ENCODE assay signal across 9 mouse cellular contexts in genomic region chr19:10390099-10390680, GRCm38 (mm10). TPM values are rescaled to one million over a fixed set of nuclear protein-coding genes. Genes with fewer than 3 reads are reported as not detected.
A peak's percentile ranks its signal among the peaks of the same experiment; 100 is the strongest.
DNase-seq lines count a peak whose midpoint lies in the region; ATAC-seq and TF ChIP-seq lines count a peak whose summit lies in the region.
"Had no signal": no experiment of that assay in that cellular context is flagged by ENCODE, and none has a peak within 500 bp of the region (broad histone marks: within the 10 kb centered on the region; RNA-seq: fewer than 3 reads in every experiment).

No protein-coding gene starts in this region.

- H3K4me2 ChIP-seq in neural tube, embryonic 11.5 days (ENCODE audit: low read depth), result peak overlapping the region; percentile 70
- peak overlapping the region; percentile 97 for H3K4me2 ChIP-seq in intestine, postnatal 0 days (replicated peaks; ENCODE audit: low read depth)

- peak overlapping the region; percentile 74 for H3K9ac ChIP-seq in neural tube, embryonic 11.5 days (ENCODE audit: low read length)
- no peak overlapping the region for H3K9ac ChIP-seq in intestine, postnatal 0 days (ENCODE audit: low read depth, low read length)

- no peaks in the 10 kb centered on the region for H3K9me3 ChIP-seq in neural tube, embryonic 11.5 days (ENCODE audit: control insufficient read depth, low read length)
- no peaks in the 10 kb centered on the region for H3K9me3 ChIP-seq in intestine, postnatal 0 days (ENCODE audit: control insufficient read depth)

- WGBS in neural tube, embryonic 11.5 days, result 23% methylated on average over 11 of the region's 12 CpGs
- WGBS in intestine, postnatal 0 days, result 36% methylated on average over 9 of the region's 12 CpGs
- WGBS in small intestine, adult 2 months, result 37% methylated on average over 11 of the region's 12 CpGs

- peak overlapping the region; percentile 69 for H3K4me3 ChIP-seq in neural tube, embryonic 11.5 days (ENCODE audit: low read depth, low read length)
- peak overlapping the region; percentile 54 for H3K4me3 ChIP-seq in intestine, postnatal 0 days (ENCODE audit: low read depth, low read length)
- H3K4me3 ChIP-seq in small intestine, adult 2 months (ENCODE audit: low read depth, low read length), result peak overlapping the region; percentile 65

- H3K4me1 ChIP-seq in neural tube, embryonic 11.5 days (ENCODE audit: control insufficient read depth, insufficient read depth, low read length), result peaks cover 6% of the 10 kb centered on the region
- H3K4me1 ChIP-seq in intestine, postnatal 0 days (replicated peaks; ENCODE audit: control insufficient read depth, insufficient read depth, low read length), result no peaks in the 10 kb centered on the region
- no peaks in the 10 kb centered on the region; the same call in 1 of the 2 replicates for H3K4me1 ChIP-seq in small intestine, adult 2 months (ENCODE audit: control insufficient read depth, insufficient read depth, insufficient read length, low read length)

- TF ChIP-seq POLR2A in small intestine, adult 2 months (IDR thresholded peaks at IDR 0.05; ENCODE audit: low read depth, low read length), result no peak

- ATAC-seq in cerebellum, adult (ENCODE audit: insufficient number of reproducible peaks, low FRiP score, low TSS enrichment), result no peak
- ATAC-seq in neural tube, embryonic 11.5 days (ENCODE audit: insufficient read depth, low FRiP score, low TSS enrichment), result no peak
- ATAC-seq in intestine, postnatal 0 days, result no peak

- no peak for TF ChIP-seq CTCF in intestine, postnatal 0 days (IDR thresholded peaks at IDR 0.05; ENCODE audit: low read depth)
- no peak for TF ChIP-seq CTCF in small intestine, adult 2 months (IDR thresholded peaks at IDR 0.05; ENCODE audit: extremely low read depth, insufficient read length, insufficient replicate concordance, low read depth, low read length)

- no peaks in the 10 kb centered on the region for H3K36me3 ChIP-seq in neural tube, embryonic 11.5 days (ENCODE audit: control insufficient read depth, insufficient read depth, low read length)
- H3K36me3 ChIP-seq in intestine, postnatal 0 days (ENCODE audit: control insufficient read depth, insufficient read depth), result no peaks in the 10 kb centered on the region
- no peaks in the 10 kb centered on the region for H3K36me3 ChIP-seq in small intestine, adult 2 months (ENCODE audit: control insufficient read depth, insufficient read depth, low read length)

- DNase-seq in cerebellum, adult 11-12 months, result peak; percentile 80
- no peak for DNase-seq in neural tube, embryonic 11.5 days (ENCODE audit: low spot score)
- no peak for DNase-seq in neural tube, embryonic 10.5 days (ENCODE audit: extremely low spot score, low spot score)
- no peak for DNase-seq in gastrocnemius, postnatal 36 days
- no peak for DNase-seq in gastrocnemius, postnatal 10 days

- peaks cover 19% of the 10 kb centered on the region for H3K27me3 ChIP-seq in neural tube, embryonic 11.5 days (ENCODE audit: control insufficient read depth, insufficient read depth, low read length)
- H3K27me3 ChIP-seq in intestine, postnatal 0 days (replicated peaks; ENCODE audit: control insufficient read depth, insufficient read depth, low read length), result peaks cover 19% of the 10 kb centered on the region; the same call in 1 of the 2 replicates
- peaks cover 21% of the 10 kb centered on the region for H3K27me3 ChIP-seq in small intestine, adult 2 months (ENCODE audit: control insufficient read depth, insufficient read depth, low read length)

- intact Hi-C loops in gastrocnemius, postnatal 36 days (cut with DNase I), result loop anchor here (5.0 kb wide), 1 partner anchor 58 kb away; no protein-coding TSS in a partner anchor

- H3K27ac ChIP-seq in neural tube, embryonic 11.5 days (ENCODE audit: low read depth, low read length), result no peak overlapping the region
- no peak overlapping the region for H3K27ac ChIP-seq in intestine, postnatal 0 days (ENCODE audit: low read depth, low read length)
- H3K27ac ChIP-seq in small intestine, adult 2 months (ENCODE audit: insufficient read depth, low read depth, low read length), result no peak overlapping the region
- H3K27ac ChIP-seq: macrophage had no signal

RNA-seq across cellular contexts. Expression of gene Syt7, which starts 1.3 kb away (rescaled TPM):
- polyA plus RNA-seq in neural tube, embryonic 11.5 days (2014; fragmentation: Nextera tagmentation; extraction: Ambion mirVana), result 3.7 and 4.7 TPM in 2 replicates
- polyA plus RNA-seq in intestine, postnatal 0 days (2015; fragmentation: Nextera tagmentation; extraction: Ambion mirVana), result 1.9 TPM in 2 replicates
- 2.6 and 10.5 TPM in 2 replicates for polyA plus RNA-seq in small intestine, adult 2 months (2012; rRNA removed)
- total RNA-seq in gastrocnemius, postnatal 36 days (2021), result 1 to 10 TPM; 2.3 to 2.5 TPM
- 1 to 10 TPM; 3.5 TPM for total RNA-seq in gastrocnemius, postnatal 10 days (2021)
- polyA plus RNA-seq: macrophage had no signal
